Mouse (Mus musculus): ENCODE measurements at regions not wholly inside any gene's neighbourhood (a gene's known extent, or its start where the extent isn't known, plus 50 kb on each side); places are given as distances from the start of the nearest gene placed in this dataset.

GRCm38 (mm10) chr12:110035171-110035570, 243.7 kb upstream of the Dio3 start:
- TF ChIP-seq CTCF (IDR thresholded peaks at IDR 0.05): no peak
- Histone ChIP-seq H3K27ac (no peak overlapping the region), H3K4me3 (no peak overlapping the region)
- intact Hi-C loops (cut with DNase I): no loop called here
- no peak for DNase-seq

- no peak for DNase-seq
- Histone ChIP-seq H3K4me3 (no peak overlapping the region), H3K27ac (no peak overlapping the region)
- no peak for TF ChIP-seq CTCF (IDR thresholded peaks at IDR 0.05)
- intact Hi-C loops (cut with DNase I): no loop called here
These were observed 238.2 kb upstream of the Dio3 start for GRCm38 (mm10) chr12:110040682-110041081.

- intact Hi-C loops (cut with DNase I): no loop called here
- H3K27ac ChIP-seq: no peak overlapping the region
- TF ChIP-seq CTCF (IDR thresholded peaks at IDR 0.05): no peak
- DNase-seq: no peak
- H3K4me3 ChIP-seq: no peak overlapping the region
These were observed 237.1 kb upstream of the Dio3 start for GRCm38 (mm10) chr12:110041782-110042181.

GRCm38 (mm10) chr12:110044266-110044665, 234.6 kb upstream of the Dio3 start:
- TF ChIP-seq CTCF (IDR thresholded peaks at IDR 0.05): no peak
- no peak for DNase-seq
- intact Hi-C loops (cut with DNase I): no loop called here
- Histone ChIP-seq H3K4me3 (no peak overlapping the region), H3K27ac (no peak overlapping the region)

GRCm38 (mm10) chr12:110044721-110045120, 234.1 kb upstream of the Dio3 start:
- H3K4me3 ChIP-seq: no peak overlapping the region
- no peak overlapping the region for H3K27ac ChIP-seq
- no peak for DNase-seq
- intact Hi-C loops (cut with DNase I): no loop called here
- TF ChIP-seq CTCF (IDR thresholded peaks at IDR 0.05): no peak

- Histone ChIP-seq H3K4me3 (no peak overlapping the region), H3K27ac (no peak overlapping the region)
- no peak for TF ChIP-seq CTCF (IDR thresholded peaks at IDR 0.05)
- intact Hi-C loops (cut with DNase I): no loop called here
- DNase-seq: no peak
These were observed 233.0 kb upstream of the Dio3 start for GRCm38 (mm10) chr12:110045770-110046330.

GRCm38 (mm10) chr12:110046613-110047012, 232.3 kb upstream of the Dio3 start:
- intact Hi-C loops (cut with DNase I): no loop called here
- H3K4me3 ChIP-seq: no peak overlapping the region
- no peak for DNase-seq
- no peak for TF ChIP-seq CTCF (IDR thresholded peaks at IDR 0.05)
- no peak overlapping the region for H3K27ac ChIP-seq

GRCm38 (mm10) chr12:110047466-110048250, 231.2 kb upstream of the Dio3 start:
- Histone ChIP-seq H3K27ac (no peak overlapping the region), H3K4me3 (no peak overlapping the region)
- no peak for TF ChIP-seq CTCF (IDR thresholded peaks at IDR 0.05)
- no peak for DNase-seq
- intact Hi-C loops (cut with DNase I): no loop called here

- intact Hi-C loops (cut with DNase I): no loop called here
These were observed 229.6 kb upstream of the Dio3 start for GRCm38 (mm10) chr12:110049154-110049736.

GRCm38 (mm10) chr12:110059321-110059720, 219.5 kb upstream of the Dio3 start:
- Histone ChIP-seq H3K4me3 (no peak overlapping the region), H3K27ac (no peak overlapping the region)
- intact Hi-C loops (cut with DNase I): no loop called here
- DNase-seq: no peak
- TF ChIP-seq CTCF (IDR thresholded peaks at IDR 0.05): no peak

More at GRCm38 (mm10) chr12:110049154-110049736, 229.6 kb upstream of the Dio3 start:
- Histone ChIP-seq H3K27ac (no peak overlapping the region), H3K4me3 (no peak overlapping the region)
- DNase-seq: no peak
- no peak for TF ChIP-seq CTCF (IDR thresholded peaks at IDR 0.05)

- TF ChIP-seq CTCF (IDR thresholded peaks at IDR 0.05): no peak
- DNase-seq: no peak
- H3K4me3 ChIP-seq: no peak overlapping the region
- H3K27ac ChIP-seq: no peak overlapping the region
- intact Hi-C loops (cut with DNase I): no loop called here
These were observed 216.9 kb upstream of the Dio3 start for GRCm38 (mm10) chr12:110061961-110062360.

GRCm38 (mm10) chr12:110063013-110063412, 215.9 kb upstream of the Dio3 start:
- Histone ChIP-seq H3K27ac (no peak overlapping the region), H3K4me3 (no peak overlapping the region)
- intact Hi-C loops (cut with DNase I): no loop called here
- TF ChIP-seq CTCF (IDR thresholded peaks at IDR 0.05): no peak
- DNase-seq: no peak

- H3K27ac ChIP-seq: no peak overlapping the region
- H3K4me3 ChIP-seq: no peak overlapping the region
- TF ChIP-seq CTCF (IDR thresholded peaks at IDR 0.05): no peak
- intact Hi-C loops (cut with DNase I): no loop called here
- no peak for DNase-seq
These were observed 212.4 kb upstream of the Dio3 start for GRCm38 (mm10) chr12:110066361-110066885.
